Mouse (Mus musculus) CH12.LX (cell line): ENCODE results near the gene Arrdc1. TPM values are rescaled to one million over a fixed set of nuclear protein-coding genes. Genes with fewer than 3 reads are reported as not detected.

Experiments used
- DNase-seq: peaks from one replicate; pipeline ENCODE4 v3.0.0-alpha.2; 2013; ENCODE audit errors: extremely low read depth
- H3K27ac ChIP-seq: 2 replicates; pipeline ENCODE4 v1.5.1; 2012; ENCODE audit warnings: low read depth, mild to moderate bottlenecking, control low read depth, moderate library complexity; ENCODE audit not compliant: insufficient read depth
- H3K27me3 ChIP-seq: replicated peaks from 2 replicates; pipeline ENCODE3; 2012; ENCODE audit warnings: inconsistent platforms
- H3K36me3 ChIP-seq, 2 experiments: replicated peaks in 1 of 2; 2 replicates each; pipeline versions ENCODE3 to v1.6.1; 2012; ENCODE audit warnings: inconsistent platforms in 1 of 2, low read length in 1 of 2, mild to moderate bottlenecking in 1 of 2, mixed read lengths in 1 of 2, moderate library complexity in 1 of 2; ENCODE audit not compliant: control insufficient read depth in 1 of 2, insufficient read depth in 1 of 2
- H3K4me1 ChIP-seq, 2 experiments: 2 replicates each; pipeline ENCODE4 v1.6.1; 2012; ENCODE audit warnings: inconsistent platforms in 1 of 2, moderate library complexity in 1 of 2; ENCODE audit not compliant: insufficient read depth in 2 of 2, control insufficient read depth in 1 of 2
- H3K4me2 ChIP-seq: 2 replicates; pipeline ENCODE4 v1.6.1; 2012; ENCODE audit warnings: low read depth, mild to moderate bottlenecking, control low read depth; ENCODE audit not compliant: poor library complexity, insufficient read depth, severe bottlenecking
- H3K4me3 ChIP-seq, 3 experiments: fragments of 150-350 bp in 1 of 3; sonication (generic) in 1 of 3; replicated peaks in 1 of 3; 2 replicates each; pipeline versions ENCODE3 to v1.5.1; 2011 to 2012; ENCODE audit warnings: low read depth in 2 of 3, low read length in 2 of 3, mild to moderate bottlenecking in 2 of 3, moderate library complexity in 2 of 3, control low read depth in 1 of 3, improper control_type of control experiment in 1 of 3, inconsistent platforms in 1 of 3, mixed read lengths in 1 of 3; ENCODE audit not compliant: poor library complexity in 1 of 3
- H3K79me2 ChIP-seq: replicated peaks from 2 replicates; pipeline ENCODE4 v1.6.1; 2012; ENCODE audit warnings: mild to moderate bottlenecking, moderate library complexity; ENCODE audit not compliant: control insufficient read depth, poor library complexity, insufficient read depth, severe bottlenecking; ENCODE audit errors: extremely low read depth
- H3K9ac ChIP-seq: 2 replicates; pipeline ENCODE4 v1.6.1; 2012; ENCODE audit warnings: low read depth, mild to moderate bottlenecking, control low read depth, moderate library complexity; ENCODE audit not compliant: insufficient read depth
- H3K9me3 ChIP-seq: replicated peaks from 2 replicates; pipeline ENCODE3; 2012; ENCODE audit warnings: low read length, inconsistent platforms, mixed read lengths
- CHD1 ChIP-seq: IDR thresholded peaks from 2 replicates; pipeline ENCODE4 v1.6.1; 2012; ENCODE audit warnings: low read depth, low read length, improper control_type of control experiment, inconsistent platforms
- CTCF ChIP-seq, 2 experiments: IDR thresholded peaks in 1 of 2; conservative IDR thresholded peaks in 1 of 2; 2 replicates each; pipeline ENCODE4 v1.5.1; 2011 to 2012; ENCODE audit warnings: low read depth in 2 of 2, low read length in 2 of 2, improper control_type of control experiment in 1 of 2, inconsistent platforms in 1 of 2, mild to moderate bottlenecking in 1 of 2, moderate library complexity in 1 of 2
- ELF1 ChIP-seq: IDR thresholded peaks from 2 replicates; pipeline ENCODE4 v1.6.1; 2014; ENCODE audit warnings: low read depth, mild to moderate bottlenecking, inconsistent platforms, low read length, improper control_type of control experiment
- EP300 ChIP-seq: IDR thresholded peaks from 2 replicates; pipeline ENCODE4 v1.6.1; 2011; ENCODE audit warnings: low read length, improper control_type of control experiment
- ETS1 ChIP-seq: conservative IDR thresholded peaks from 2 replicates; pipeline ENCODE4 v1.6.1; 2012; ENCODE audit warnings: low read depth, mild to moderate bottlenecking, inconsistent platforms, low read length, improper control_type of control experiment, moderate library complexity
- HCFC1 ChIP-seq: IDR thresholded peaks from 2 replicates; pipeline ENCODE4 v1.6.1; 2012; ENCODE audit warnings: low read depth, mild to moderate bottlenecking, inconsistent platforms, low read length, improper control_type of control experiment
- JUN ChIP-seq: IDR thresholded peaks from 2 replicates; pipeline ENCODE4 v1.6.1; 2011; ENCODE audit warnings: low read depth, mild to moderate bottlenecking, low read length, improper control_type of control experiment, moderate library complexity; ENCODE audit not compliant: insufficient read depth
- MAX ChIP-seq: IDR thresholded peaks from 2 replicates; pipeline ENCODE4 v1.6.1; 2011; ENCODE audit warnings: low read length, improper control_type of control experiment
- MAZ ChIP-seq: IDR thresholded peaks from 2 replicates; pipeline ENCODE4 v1.6.1; 2012; ENCODE audit warnings: low read depth, mild to moderate bottlenecking, inconsistent platforms, low read length, improper control_type of control experiment, moderate library complexity
- NELFE ChIP-seq: IDR thresholded peaks from 2 replicates; pipeline ENCODE4 v1.6.1; 2011; ENCODE audit warnings: low read depth, low read length, improper control_type of control experiment
- POLR2A ChIP-seq: IDR thresholded peaks from 2 replicates; pipeline ENCODE4 v1.6.1; 2011; ENCODE audit warnings: low read depth, mild to moderate bottlenecking, improper control_type of control experiment, low read length
- SMC3 ChIP-seq: IDR thresholded peaks from 2 replicates; pipeline ENCODE4 v1.6.1; 2011; ENCODE audit warnings: low read depth, low read length, improper control_type of control experiment
- TCF12 ChIP-seq: IDR thresholded peaks from 2 replicates; pipeline ENCODE4 v1.6.1; 2014; ENCODE audit warnings: low read depth, mild to moderate bottlenecking, inconsistent platforms, low read length, improper control_type of control experiment
- UBTF ChIP-seq: IDR thresholded peaks from 2 replicates; pipeline ENCODE4 v1.6.1; 2012; ENCODE audit warnings: low read depth, mild to moderate bottlenecking, inconsistent platforms, low read length, improper control_type of control experiment, moderate library complexity
- USF2 ChIP-seq: conservative IDR thresholded peaks from 2 replicates; pipeline ENCODE4 v1.6.1; 2011; ENCODE audit warnings: low read depth, low read length, improper control_type of control experiment
- ZKSCAN1 ChIP-seq: IDR thresholded peaks from 2 replicates; pipeline ENCODE4 v1.6.1; 2012; ENCODE audit warnings: low read depth, inconsistent platforms, low read length, improper control_type of control experiment, borderline replicate concordance
- ZNF384 ChIP-seq: IDR thresholded peaks from 2 replicates; pipeline ENCODE4 v1.6.1; 2012; ENCODE audit warnings: low read depth, low read length, improper control_type of control experiment, inconsistent platforms
- dilution Hi-C: fragments of 300-500 bp; cut with MboI; formaldehyde crosslinking; loops from 2 replicates; pipeline ENCODE4 v1.14.3; 2020; ENCODE audit warnings: low sequenced_read_pairs; ENCODE audit not compliant: extremely low pct_unique_long_range_greater_than_20kb, extremely low pct_ligation_motif_present
- in situ Hi-C: fragments of 300-500 bp; cut with MboI; formaldehyde crosslinking; loops from 3 replicates; pipeline ENCODE4 v1.14.3; 2019; ENCODE audit warnings: low sequenced_read_pairs, low pct_ligation_motif_present, low pct_unique_long_range_greater_than_20kb, mixed read lengths
- polyA plus RNA-seq: library from polyadenylated mRNA; unstranded; fragments of >175 nt; gene quantifications from 2 replicates; pipeline ENCODE4 v1.2.1, GENCODE M21; 2012; ENCODE audit warnings: low read depth; ENCODE audit not compliant: insufficient read length
- total RNA-seq, 2 experiments: library from RNA; depleted of rRNA; stranded (reverse); fragments of 300-350 nt in 1 of 2; fragments of >200 nt in 1 of 2; gene quantifications; 2 replicates each; pipeline ENCODE4 v1.2.3; 2012 to 2014

The Arrdc1 gene
- total and polyA plus RNA-seq, 3 experiments = 24.6 to 32.8 (median 31.5) TPM

- no peak for DNase-seq
- Histone ChIP-seq H3K4me1 (peaks cover 0 to 3% of the 10 kb centered on the region in 2 experiments; a peak in 1 of 4 replicates), H3K9ac (no peak overlapping the region), H3K36me3 (peaks cover 0 to 40% of the 10 kb centered on the region in 2 experiments), H3K79me2 (peaks cover 16% of the 10 kb centered on the region; the same call in 1 of the 2 replicates), H3K27ac (no peak overlapping the region), H3K9me3 (no peaks in the 10 kb centered on the region), H3K27me3 (no peaks in the 10 kb centered on the region), H3K4me2 (no peak overlapping the region), H3K4me3 (no peak overlapping the region)
- no peak for TF ChIP-seq CTCF (conservative IDR thresholded peaks at IDR 0.05 in 1 of 2, IDR thresholded peaks at IDR 0.05 in 1 of 2; ENCODE audit: low read depth in 2 of 2, low read length in 2 of 2)
- no peak for TF ChIP-seq ZNF384
- TF ChIP-seq ETS1 = no peak
- no peak for TF ChIP-seq MAZ
- no peak for TF ChIP-seq CHD1
- no peak for TF ChIP-seq UBTF
- TF ChIP-seq MAX = no peak
- no peak for TF ChIP-seq JUN
- TF ChIP-seq SMC3 = no peak
- TF ChIP-seq POLR2A = no peak
- no peak for TF ChIP-seq EP300
- in situ Hi-C loops = no loop called here
- dilution Hi-C loops = no loop called here
Measured at GRCm38 (mm10) chr2:24896761-24897160, 38.3 kb downstream of the Arrdc1 start.

- H3K4me3 ChIP-seq = no peak overlapping the region
- no peak for DNase-seq
- peaks cover 8% of the 10 kb centered on the region; the same call in 1 of the 2 replicates for H3K79me2 ChIP-seq
- H3K27ac ChIP-seq = no peak overlapping the region
- no peak for TF ChIP-seq HCFC1
- TF ChIP-seq ELF1 = no peak
- TF ChIP-seq SMC3 = no peak
- no peak for TF ChIP-seq CTCF (conservative IDR thresholded peaks at IDR 0.05 in 1 of 2, IDR thresholded peaks at IDR 0.05 in 1 of 2; ENCODE audit: low read depth in 2 of 2, low read length in 2 of 2)
- no peak for TF ChIP-seq TCF12
- TF ChIP-seq MAX = no peak
- no peak for TF ChIP-seq NELFE
- TF ChIP-seq USF2 = no peak
- no peak for TF ChIP-seq EP300
- TF ChIP-seq ZKSCAN1 = no peak
- TF ChIP-seq, all 38 proteins: peak for 0
- dilution Hi-C loops = no loop called here
- no peaks in the 10 kb centered on the region for H3K9me3 ChIP-seq
- in situ Hi-C loops = no loop called here
- peaks cover 9 to 26% of the 10 kb centered on the region in 2 experiments for H3K4me1 ChIP-seq
- peaks cover 0 to 32% of the 10 kb centered on the region in 2 experiments for H3K36me3 ChIP-seq
- no peaks in the 10 kb centered on the region for H3K27me3 ChIP-seq
- H3K9ac ChIP-seq = no peak overlapping the region
- no peak overlapping the region for H3K4me2 ChIP-seq
Measured at GRCm38 (mm10) chr2:24894211-24894610, 40.8 kb downstream of the Arrdc1 start.
